Mouse (Mus musculus): ENCODE data around the gene Shank3.

DNA sequence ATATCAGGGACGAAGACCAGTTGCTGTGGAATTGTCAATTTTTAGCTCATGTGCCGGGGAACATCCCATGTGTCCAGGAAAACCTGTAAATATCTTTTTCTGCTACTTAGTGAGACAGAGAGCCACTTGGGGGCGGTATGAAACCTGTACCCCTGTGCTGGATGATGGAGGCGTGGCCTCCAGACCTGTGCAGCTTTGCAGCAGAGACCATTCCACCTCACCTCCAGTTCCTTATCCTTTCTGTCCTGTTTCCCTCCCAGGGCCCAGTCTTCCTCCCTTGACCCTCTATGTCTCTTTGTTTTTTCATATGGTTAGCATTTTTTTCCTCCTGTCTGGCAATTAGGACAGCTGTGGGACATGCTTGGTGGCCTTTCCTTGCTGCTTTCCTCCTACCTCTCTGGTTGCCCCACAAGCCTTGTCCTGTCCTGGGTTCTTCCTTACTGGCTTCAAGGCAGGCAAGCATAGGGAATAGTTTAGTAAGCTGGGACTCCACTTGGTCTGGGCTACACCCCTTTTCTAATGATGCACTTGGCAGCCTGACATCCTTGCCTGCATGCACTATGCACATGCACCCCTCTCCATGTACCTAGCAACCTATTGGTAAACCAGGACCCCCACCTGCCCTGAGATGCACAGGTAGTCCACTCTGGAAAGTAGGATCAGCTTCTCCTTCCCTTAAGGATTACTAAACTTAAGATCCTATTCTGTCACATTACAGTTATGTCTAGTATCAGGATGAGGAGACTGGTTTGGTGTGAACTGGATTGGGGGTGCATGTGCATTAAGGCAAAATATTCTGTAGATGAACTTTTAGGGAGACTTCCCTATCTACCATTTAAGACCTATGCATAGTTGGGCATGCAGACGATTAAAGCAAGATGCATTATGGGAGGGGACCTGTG is 35.8 kb upstream of the Shank3 start:
- TF ChIP-seq CTCF (IDR thresholded peaks at IDR 0.05; ENCODE audit: low read depth) (peak; percentile 35; the same call in 1 of the 2 replicates), EP300 (IDR thresholded peaks at IDR 0.05; ENCODE audit: low read depth) (no peak)
